ENCODE assay signal across 25 mouse cellular contexts in the genomic region with DNA sequence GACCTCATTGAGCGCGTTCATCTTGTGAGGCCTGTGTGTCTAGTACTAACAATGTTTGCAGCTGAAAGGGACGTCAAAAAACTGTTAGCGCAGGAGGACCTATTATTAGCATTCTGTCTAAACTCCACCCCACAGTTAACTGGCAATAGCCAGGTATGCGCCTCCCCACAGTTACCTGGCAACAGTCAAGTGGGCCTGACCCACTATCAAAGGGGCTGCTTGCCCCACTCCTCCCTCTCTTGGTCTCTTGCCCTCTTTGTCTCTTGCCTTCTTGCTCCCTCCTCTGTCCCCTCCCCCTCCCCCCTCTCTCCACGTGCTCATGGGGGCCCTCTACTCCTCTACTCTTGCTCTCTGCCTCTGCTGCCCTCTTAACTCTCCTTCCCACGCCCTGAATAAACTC.
DNase-seq lines count a peak whose midpoint lies in the region; ATAC-seq and TF ChIP-seq lines count a peak whose summit lies in the region.
"Had no signal": no experiment of that assay in that cellular context is flagged by ENCODE, and none has a peak within 500 bp of the region (broad histone marks: within the 10 kb centered on the region; RNA-seq: fewer than 3 reads in every experiment).

No protein-coding gene starts in this region.

- peaks cover 40% of the 10 kb centered on the region for H3K4me1 ChIP-seq in heart, embryonic 10.5 days
- H3K4me1 ChIP-seq in lung, adult 2 months (ENCODE audit: control insufficient read depth, insufficient read depth, low read length), result 0 out of 2 replicates have a peak, but pooled peaks cover 2% of the 10 kb centered on the region
- H3K4me1 ChIP-seq in lung, postnatal 0 days (ENCODE audit: insufficient read depth, low read depth, low read length), result no peaks in the 10 kb centered on the region

- 0 out of 2 replicates have a peak, but pooled peaks cover 7% of the 10 kb centered on the region for H3K27me3 ChIP-seq in heart, embryonic 10.5 days (ENCODE audit: insufficient read depth, poor library complexity, severe bottlenecking)
- no peaks in the 10 kb centered on the region for H3K27me3 ChIP-seq in lung, postnatal 0 days (replicated peaks; ENCODE audit: insufficient read depth, low read length)
- H3K27me3 ChIP-seq: embryonic facial prominence, embryonic 15.5 days; heart, embryonic 15.5 days had no signal

- H3K27ac ChIP-seq in heart, embryonic 10.5 days, result peak overlapping the region; percentile 38; the same call in 1 of the 2 replicates
- H3K27ac ChIP-seq in lung, postnatal 0 days (ENCODE audit: low read length), result no peak overlapping the region
- H3K27ac ChIP-seq: embryonic facial prominence, embryonic 15.5 days; forebrain, embryonic 10.5 days; gastrocnemius, adult 2 months; heart, embryonic 15.5 days; hindbrain, embryonic 10.5 days; hindbrain, embryonic 14.5 days had no signal

- TF ChIP-seq EP300 in lung, postnatal 0 days (IDR thresholded peaks at IDR 0.05), result no peak

- DNase-seq in heart, embryonic 10.5 days (ENCODE audit: low spot score), result no peak
- no peak for DNase-seq in heart, adult 8-10 months (ENCODE audit: low spot score)
- DNase-seq in lung, adult 18-20 months, result peak; percentile 45 to 64
- DNase-seq in lung, adult 2 months, result no peak
- DNase-seq in ES-CJ7 (ENCODE audit: low read depth, low spot score), result peak; percentile 69
- peak; percentile 47 for DNase-seq in lung, postnatal 0 days (ENCODE audit: low spot score)
- DNase-seq in right cerebral cortex, postnatal 25 days, result no peak
- DNase-seq in adrenal gland, adult 8-10 months, result no peak
- DNase-seq: adrenal gland, adult 2 months; adrenal gland, postnatal 36 days; B cell, adult 2 months; cerebellum, adult 11 months; cerebellum, adult 8-10 months; cerebellum, postnatal 14 days; embryo, embryonic 11 days; gastrocnemius, adult 2 months; gastrocnemius, postnatal 25 days had no signal

- whole genome bisulfite sequencing in heart, embryonic 10.5 days, result 56% methylated on average over 7 of the region's 7 CpGs
- WGBS in lung, adult 2 months, result 59% methylated on average over 7 of the region's 7 CpGs
- WGBS in lung, postnatal 0 days, result 50% methylated on average over 7 of the region's 7 CpGs

- TF ChIP-seq POLR2A in lung, adult 2 months (IDR thresholded peaks at IDR 0.05; ENCODE audit: borderline replicate concordance, extremely low read depth, low read depth, low read length), result no peak

- H3K36me3 ChIP-seq in heart, embryonic 10.5 days, result no peaks in the 10 kb centered on the region
- no peaks in the 10 kb centered on the region for H3K36me3 ChIP-seq in lung, postnatal 0 days (ENCODE audit: insufficient read depth, low read length)
- H3K36me3 ChIP-seq: embryonic facial prominence, embryonic 15.5 days; forebrain, embryonic 10.5 days; heart, embryonic 15.5 days; hindbrain, embryonic 10.5 days had no signal

- ATAC-seq in lung, postnatal 0 days, result peak; percentile 25; the same call in 1 of the 2 replicates
- ATAC-seq: CD4-positive, CD25-positive, alpha-beta regulatory T cell, adult 4 months; forebrain, embryonic 14.5 days had no signal

- H3K4me2 ChIP-seq in lung, postnatal 0 days (replicated peaks; ENCODE audit: low read depth, low read length), result no peak overlapping the region
- H3K4me2 ChIP-seq: embryonic facial prominence, embryonic 15.5 days; heart, embryonic 15.5 days; hindbrain, embryonic 14.5 days had no signal

- H3K9ac ChIP-seq in lung, postnatal 0 days (replicated peaks; ENCODE audit: low read depth), result no peak overlapping the region
- H3K9ac ChIP-seq: embryonic facial prominence, embryonic 15.5 days; heart, embryonic 15.5 days; hindbrain, embryonic 14.5 days had no signal

- no peak overlapping the region for H3K4me3 ChIP-seq in heart, embryonic 10.5 days
- H3K4me3 ChIP-seq in lung, adult 2 months (replicated peaks; ENCODE audit: extremely low read depth, low read depth, low read length), result no peak overlapping the region
- H3K4me3 ChIP-seq in lung, postnatal 0 days (ENCODE audit: low read depth, low read length), result no peak overlapping the region
- H3K4me3 ChIP-seq: embryonic facial prominence, embryonic 15.5 days; erythroblast, embryonic 14.5 days; forebrain, embryonic 10.5 days; gastrocnemius, adult 2 months; heart, embryonic 15.5 days; hindbrain, embryonic 10.5 days had no signal

- no peak for TF ChIP-seq CTCF in lung, adult 2 months (IDR thresholded peaks at IDR 0.05; ENCODE audit: insufficient read depth, low read length)
- TF ChIP-seq CTCF in lung, postnatal 0 days (IDR thresholded peaks at IDR 0.05), result no peak

- no peaks in the 10 kb centered on the region for H3K9me3 ChIP-seq in heart, embryonic 10.5 days
- no peaks in the 10 kb centered on the region for H3K9me3 ChIP-seq in lung, postnatal 0 days (ENCODE audit: low read length)
- H3K9me3 ChIP-seq: embryonic facial prominence, embryonic 15.5 days; forebrain, embryonic 10.5 days; heart, embryonic 15.5 days; hindbrain, embryonic 10.5 days had no signal

Comparison
In these comparisons a context has a peak if more than half of its experiments do, and no peak if none do; other contexts are left out.
1. DNase-seq: peak in lung, adult 18-20 months (2 of 2), ES-CJ7 (single experiment) and lung, postnatal 0 days (single experiment); none in heart, embryonic 10.5 days (single experiment), heart, adult 8-10 months (single experiment), lung, adult 2 months (single experiment), right cerebral cortex, postnatal 25 days (single experiment) and adrenal gland, adult 8-10 months (single experiment).